22 mouse cellular contexts compared by ENCODE assay signal in the genomic region with DNA sequence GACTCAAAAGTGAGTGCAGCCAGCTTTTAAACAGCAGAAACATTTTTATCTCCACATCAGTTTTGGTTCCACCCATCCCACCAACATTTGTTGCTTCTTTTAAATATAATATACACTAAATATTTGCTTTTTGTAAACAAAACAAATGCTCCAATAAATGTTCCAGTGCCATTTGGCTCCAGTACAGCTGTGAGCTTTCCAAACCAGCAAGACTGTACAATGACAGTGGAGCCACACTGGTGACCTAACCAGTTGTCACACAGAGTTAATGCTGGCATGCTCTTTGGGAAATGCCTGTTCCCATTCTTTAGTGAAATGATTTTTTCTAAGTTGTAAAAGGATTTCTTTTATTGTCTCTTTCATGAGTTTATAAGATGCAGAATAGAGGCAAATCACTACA.
"Had no signal": no experiment of that assay in that cellular context is flagged by ENCODE, and none has a peak within 500 bp of the region (broad histone marks: within the 10 kb centered on the region; RNA-seq: fewer than 3 reads in every experiment).

No protein-coding gene starts in this region.

- H3K9me3 ChIP-seq: intestine, embryonic 15.5 days; limb, embryonic 12.5 days; limb, embryonic 15.5 days; midbrain, embryonic 10.5 days; midbrain, embryonic 13.5 days; stomach, embryonic 15.5 days had no signal

- H3K4me2 ChIP-seq: intestine, embryonic 15.5 days; limb, embryonic 12.5 days; limb, embryonic 15.5 days; liver, embryonic 11.5 days; midbrain, embryonic 13.5 days; neural tube, embryonic 13.5 days; stomach, embryonic 15.5 days had no signal

- H3K27me3 ChIP-seq: intestine, embryonic 15.5 days; limb, embryonic 15.5 days; megakaryocyte, embryonic 14.5 days; midbrain, embryonic 13.5 days; neural tube, embryonic 13.5 days; stomach, embryonic 15.5 days had no signal

- DNase-seq: kidney, adult 18-20 months; kidney, adult 9 months; kidney, postnatal 14 days; kidney, postnatal 4 days; left cerebral cortex, postnatal 4 days; liver, postnatal 0 days; retina, postnatal 1 day; right cerebral cortex, postnatal 25 days; spleen, adult 18-20 months; thymus, postnatal 25 days had no signal

- H3K27ac ChIP-seq: intestine, embryonic 15.5 days; limb, embryonic 12.5 days; limb, embryonic 15.5 days; liver, embryonic 14.5 days; midbrain, embryonic 10.5 days; midbrain, embryonic 13.5 days; neural tube, embryonic 13.5 days; stomach, embryonic 15.5 days had no signal

- H3K36me3 ChIP-seq: intestine, embryonic 15.5 days; limb, embryonic 12.5 days; limb, embryonic 15.5 days; midbrain, embryonic 10.5 days; midbrain, embryonic 13.5 days; neural tube, embryonic 13.5 days; stomach, embryonic 15.5 days had no signal

- ATAC-seq: intestine, embryonic 15.5 days; liver, postnatal 0 days; midbrain, embryonic 13.5 days; midbrain, embryonic 16.5 days had no signal

- H3K9ac ChIP-seq: intestine, embryonic 15.5 days; limb, embryonic 12.5 days; limb, embryonic 15.5 days; liver, embryonic 14.5 days; liver, postnatal 0 days; midbrain, embryonic 13.5 days; neural tube, embryonic 13.5 days; stomach, embryonic 15.5 days had no signal

- H3K4me1 ChIP-seq: intestine, embryonic 15.5 days; limb, embryonic 12.5 days; limb, embryonic 15.5 days; megakaryocyte, embryonic 14.5 days; midbrain, embryonic 10.5 days; midbrain, embryonic 13.5 days; neural tube, embryonic 13.5 days; stomach, embryonic 15.5 days had no signal

- H3K4me3 ChIP-seq: intestine, embryonic 15.5 days; limb, embryonic 12.5 days; limb, embryonic 15.5 days; megakaryocyte, embryonic 14.5 days; midbrain, embryonic 10.5 days; midbrain, embryonic 13.5 days; myocyte; neural tube, embryonic 13.5 days; stomach, embryonic 15.5 days had no signal
